Mouse (Mus musculus) skeletal muscle tissue, postnatal 0 days (tissue): ENCODE measurements around the gene Ahr. TPM values are rescaled to one million over a fixed set of nuclear protein-coding genes. Genes with fewer than 3 reads are reported as not detected.

Experiments used
- polyA plus RNA-seq: library from polyadenylated mRNA; unstranded; fragments of >200 nt; fragmentation: Nextera tagmentation; extraction: Ambion mirVana; gene quantifications from 2 replicates; pipeline ENCODE4 v1.2.1, GENCODE M21; 2015

The Ahr gene
- polyA plus RNA-seq: 2.2 and 2.5 TPM in 2 replicates

GRCm38 (mm10) chr12:35534754-35535236, at the start of gene Ahr:
Ahr (minus strand) TSS chr12:35535038.

